Mouse (Mus musculus) heart, adult 18-20 months (tissue): ENCODE results near the gene Cfd. TPM values are rescaled to one million over a fixed set of nuclear protein-coding genes. Genes with fewer than 3 reads are reported as not detected.

Experiments used
- DNase-seq, 2 experiments: peaks; one replicate each; pipeline ENCODE4 v3.0.0; 2021 to 2022; ENCODE audit warnings: mixed read lengths in 1 of 2
- total RNA-seq, 2 experiments: library from RNA; stranded (reverse); gene quantifications; 2 replicates each; pipeline ENCODE4 v1.2.3; 2021

Gene Cfd
- total RNA-seq, 2 experiments from 2014 or later = 49.7 to 435 TPM

DNA sequence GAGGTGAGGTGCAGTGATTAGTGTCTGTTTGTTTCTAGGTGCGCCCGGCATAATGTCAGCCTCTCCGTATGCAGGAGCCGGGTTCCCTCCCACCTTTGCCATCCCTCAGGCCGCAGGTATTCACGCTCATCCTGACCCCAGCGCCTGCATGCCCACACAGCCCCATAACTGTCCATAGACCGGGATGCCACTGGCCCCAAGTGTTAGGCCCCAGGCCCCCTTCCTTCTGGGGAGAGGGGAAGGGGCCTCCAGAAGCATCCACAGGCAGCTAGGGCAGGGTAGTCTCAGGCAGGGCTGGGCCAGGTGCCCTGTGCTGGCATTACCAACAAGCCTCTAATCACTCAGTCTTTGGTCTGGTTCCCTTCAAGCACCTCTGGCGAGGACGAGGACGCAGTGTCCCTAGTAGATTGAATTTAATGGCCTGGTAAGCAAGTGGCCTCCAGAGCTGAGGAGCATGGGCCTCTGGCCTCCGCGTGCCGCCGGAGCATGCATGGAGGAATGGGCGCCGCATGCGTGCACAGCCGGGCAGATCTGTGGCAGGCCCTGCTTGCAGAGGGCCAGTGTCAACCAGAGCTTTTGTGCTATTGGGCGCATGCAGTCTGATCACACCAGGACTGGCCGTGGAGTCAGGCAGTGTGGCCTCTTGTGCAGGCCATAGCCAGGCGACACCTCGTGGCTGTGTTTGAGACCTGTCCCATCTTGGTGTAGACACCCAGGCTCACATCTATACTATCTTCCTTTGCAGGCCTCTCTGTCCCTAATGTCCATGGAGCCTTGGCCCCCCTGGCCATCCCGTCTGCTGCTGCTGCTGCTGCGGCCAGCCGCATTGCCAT lies 30.4 kb upstream of the Cfd start:
- DNase-seq = no peak

DNA sequence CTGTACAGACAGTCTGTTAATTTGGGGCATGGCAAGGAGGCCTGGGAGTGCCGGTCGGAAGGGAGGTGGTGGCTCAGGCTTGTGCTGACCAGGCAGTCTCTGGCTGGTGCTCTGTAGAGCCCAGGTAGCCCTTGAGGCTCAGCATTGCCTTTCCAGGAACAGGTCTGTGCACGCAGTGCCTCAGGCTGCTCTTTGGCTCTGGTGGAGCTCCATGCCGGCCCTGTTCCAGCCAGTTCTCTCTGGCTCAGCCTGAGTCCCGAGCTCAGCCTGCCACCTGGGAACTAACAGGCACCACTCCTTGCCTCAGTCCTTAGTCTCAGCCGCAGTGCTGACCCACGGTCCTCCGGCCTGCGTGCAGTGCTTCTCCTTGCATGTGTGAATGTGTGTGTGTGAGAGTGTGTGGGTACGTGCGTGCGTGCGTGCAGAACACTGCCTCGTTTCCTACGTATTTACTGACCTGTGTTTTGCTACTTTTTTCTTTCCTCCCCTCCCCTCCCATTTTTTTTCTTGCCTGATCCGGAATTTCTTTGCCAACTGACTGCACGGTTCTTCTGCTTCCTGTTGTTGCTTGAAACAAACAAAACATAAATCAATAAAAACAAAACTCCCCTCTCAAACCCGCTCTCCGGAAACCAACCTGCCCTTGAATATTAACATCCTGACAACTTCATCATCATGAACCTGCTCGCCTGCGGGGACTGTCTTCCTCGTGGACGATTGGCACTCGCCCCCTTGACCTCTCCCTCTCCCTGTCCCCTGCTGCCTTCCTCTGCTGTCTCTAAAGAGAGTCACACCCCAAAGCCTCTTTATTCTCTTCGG lies 29.2 kb upstream of the Cfd start:
- DNase-seq = no peak

DNA sequence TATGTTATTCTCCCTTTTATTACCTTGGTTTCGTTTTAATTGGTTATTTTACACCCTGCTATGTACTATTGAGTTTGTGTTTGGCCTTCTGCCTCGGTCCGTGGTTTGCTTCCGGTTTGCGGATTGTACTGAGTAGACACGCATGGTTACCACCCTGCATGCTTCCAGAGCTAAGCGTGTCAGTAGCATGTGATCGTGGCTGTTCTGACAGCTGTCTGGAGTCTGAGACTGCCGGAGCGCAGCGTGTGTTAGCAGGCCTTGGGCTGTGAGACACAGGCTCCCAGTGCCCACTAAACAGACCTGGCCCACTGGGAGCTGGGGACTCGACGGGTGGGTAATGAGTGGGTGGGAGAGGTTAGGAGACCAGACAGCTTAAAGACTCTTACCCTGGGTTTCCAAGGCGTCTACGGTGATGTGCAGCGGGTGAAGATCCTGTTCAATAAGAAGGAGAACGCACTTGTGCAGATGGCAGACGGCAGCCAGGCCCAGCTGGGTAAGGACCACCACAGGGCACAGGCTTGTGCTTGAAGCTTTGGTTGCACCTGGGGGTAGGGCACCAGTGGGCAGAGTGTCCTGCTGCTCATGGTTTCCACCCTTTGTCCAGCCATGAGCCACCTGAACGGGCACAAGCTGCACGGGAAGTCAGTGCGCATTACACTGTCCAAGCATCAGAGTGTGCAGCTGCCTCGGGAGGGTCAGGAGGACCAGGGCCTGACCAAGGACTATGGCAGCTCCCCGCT lies 28.4 kb upstream of the Cfd start:
- no peak for DNase-seq

DNA sequence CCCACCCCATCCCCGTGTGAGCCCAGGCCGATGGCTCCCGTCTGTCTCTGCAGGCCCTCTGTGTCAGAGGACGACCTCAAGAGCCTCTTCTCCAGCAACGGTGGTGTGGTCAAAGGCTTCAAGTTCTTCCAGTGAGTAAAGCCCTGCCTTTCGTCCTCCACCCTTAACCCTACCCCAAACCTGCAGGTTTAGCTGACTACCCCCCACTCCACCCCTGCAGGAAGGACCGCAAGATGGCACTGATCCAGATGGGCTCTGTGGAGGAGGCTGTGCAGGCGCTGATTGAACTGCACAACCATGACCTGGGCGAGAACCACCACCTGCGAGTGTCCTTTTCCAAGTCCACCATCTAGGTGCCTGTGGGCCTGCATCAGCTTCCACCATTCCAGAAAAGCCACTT lies 27.7 kb upstream of the Cfd start:
- DNase-seq = no peak

GRCm38 (mm10) chr10:79864351-79865188 lies 26.1 kb upstream of the Cfd start:
- DNase-seq = no peak

DNA sequence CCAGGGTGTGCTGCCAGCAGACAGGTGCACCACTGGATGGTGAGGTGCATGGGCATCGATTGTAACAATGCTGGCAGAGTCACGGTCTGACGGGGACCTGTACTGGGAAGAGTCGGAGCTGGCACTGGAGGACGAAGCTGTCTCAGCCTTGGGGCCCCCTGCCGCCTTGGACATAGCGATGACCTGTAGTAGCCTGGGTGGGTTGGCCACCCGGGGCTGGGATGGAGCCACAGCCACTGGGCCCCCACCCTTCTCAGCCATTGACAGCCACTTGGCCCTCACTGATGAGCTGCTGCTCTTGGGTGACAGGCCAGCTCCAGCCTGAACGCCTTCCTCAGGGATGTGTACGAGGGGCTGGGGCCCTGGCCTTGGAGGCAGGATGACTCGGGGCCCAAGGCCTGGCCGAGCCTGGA lies 25.5 kb upstream of the Cfd start:
- no peak for DNase-seq

GRCm38 (mm10) chr10:79865801-79866295 lies 24.8 kb upstream of the Cfd start:
- DNase-seq = peak in 1 of 2 experiments; percentile 57

DNA sequence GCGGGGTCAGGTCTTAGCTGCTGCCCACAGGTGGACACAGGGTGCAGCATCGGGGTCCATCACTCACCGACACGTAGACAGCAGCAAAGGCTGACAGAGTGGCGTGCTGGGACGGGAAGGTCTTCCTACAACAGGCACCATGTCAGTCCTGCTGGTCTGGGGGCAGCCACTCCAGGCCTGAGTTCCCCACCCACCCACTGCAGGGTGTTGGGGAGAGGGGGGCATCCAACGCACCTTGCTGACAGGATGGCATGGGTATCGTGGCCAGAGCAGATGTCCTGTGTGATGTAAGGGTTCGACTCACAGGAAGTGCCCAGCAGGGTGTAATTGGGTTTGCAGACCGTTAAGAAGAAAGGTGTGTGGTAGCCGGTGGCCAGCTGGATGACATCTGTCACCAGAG lies 24.1 kb upstream of the Cfd start:
- DNase-seq = no peak

DNA sequence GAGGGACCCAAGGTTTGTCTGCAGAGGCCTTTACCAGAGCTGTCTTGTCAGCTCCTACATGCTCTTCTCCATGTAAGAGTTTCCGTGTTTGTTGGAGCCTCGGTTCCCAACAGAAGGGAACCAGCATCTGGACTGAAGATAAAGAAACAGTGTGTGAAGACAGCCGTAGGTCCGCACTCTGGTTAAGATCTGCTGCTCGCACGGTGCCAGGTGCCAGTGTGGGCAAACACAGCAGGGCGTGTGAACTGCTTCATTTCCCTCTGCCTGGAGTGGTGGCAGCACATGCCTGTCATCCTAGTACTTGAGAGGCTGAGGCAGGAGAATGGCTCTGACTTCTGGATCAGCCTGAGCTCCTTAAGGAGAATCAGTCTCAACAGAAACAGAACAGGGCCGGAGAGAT lies 18.8 kb upstream of the Cfd start:
- no peak for DNase-seq

DNA sequence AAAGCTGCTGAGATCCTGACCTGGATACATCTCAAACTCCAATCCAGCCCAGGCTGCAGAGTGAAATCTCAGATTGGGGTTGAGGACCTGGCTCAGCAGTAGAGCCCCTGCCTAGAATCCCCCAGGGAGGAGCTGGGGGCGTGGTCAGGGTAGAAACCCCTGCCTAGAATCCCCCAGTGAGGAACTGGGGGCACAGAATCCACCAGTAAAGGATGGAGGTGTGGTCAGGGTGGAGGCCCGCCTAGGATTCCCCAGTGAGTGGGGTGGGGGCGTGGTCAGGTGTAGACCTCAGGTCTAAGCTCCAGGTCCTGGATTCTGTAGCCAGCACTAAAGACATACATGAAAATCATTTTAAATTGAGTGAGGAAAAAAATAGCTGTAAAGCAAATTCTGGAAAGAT lies 17.8 kb upstream of the Cfd start:
- no peak for DNase-seq

GRCm38 (mm10) chr10:79873313-79873712 lies 17.3 kb upstream of the Cfd start:
- no peak for DNase-seq

DNA sequence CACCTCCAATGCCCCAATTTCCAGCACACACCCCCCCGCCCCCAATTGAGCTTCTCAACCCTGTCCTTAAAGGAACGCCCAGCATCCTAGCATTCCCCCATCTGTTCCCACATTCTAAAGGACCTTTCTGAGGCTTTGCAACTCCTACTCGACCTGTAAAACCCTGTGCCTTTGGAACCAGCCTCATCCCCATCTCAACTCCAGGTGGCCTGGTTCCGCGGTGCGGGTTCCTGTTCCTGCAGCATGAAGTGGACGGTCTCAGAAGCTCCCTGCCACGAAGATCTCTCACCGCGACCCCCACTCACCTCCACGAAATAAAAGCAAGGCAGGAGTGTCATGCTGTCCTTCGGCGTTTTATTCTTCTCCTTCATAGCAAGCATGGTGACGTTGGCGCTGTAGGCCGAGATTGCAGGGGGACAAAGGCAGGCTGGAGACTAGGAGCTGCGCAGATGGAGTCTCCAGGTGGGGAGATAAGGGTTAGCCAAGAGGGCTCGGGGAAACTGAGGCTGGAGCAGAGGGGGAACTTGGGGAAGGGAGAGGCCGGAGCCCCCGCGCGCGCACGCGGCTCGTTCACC lies 16.9 kb upstream of the Cfd start:
- DNase-seq = no peak

- no peak for DNase-seq
Measured at GRCm38 (mm10) chr10:79874290-79874862, 16.3 kb upstream of the Cfd start, which contains the start of the genes Prtn3 and Plppr3. Gene Prtn3, plus strand, starts transcription at chr10:79874476. Gene Plppr3, minus strand, starts transcription at chr10:79874634.

DNA sequence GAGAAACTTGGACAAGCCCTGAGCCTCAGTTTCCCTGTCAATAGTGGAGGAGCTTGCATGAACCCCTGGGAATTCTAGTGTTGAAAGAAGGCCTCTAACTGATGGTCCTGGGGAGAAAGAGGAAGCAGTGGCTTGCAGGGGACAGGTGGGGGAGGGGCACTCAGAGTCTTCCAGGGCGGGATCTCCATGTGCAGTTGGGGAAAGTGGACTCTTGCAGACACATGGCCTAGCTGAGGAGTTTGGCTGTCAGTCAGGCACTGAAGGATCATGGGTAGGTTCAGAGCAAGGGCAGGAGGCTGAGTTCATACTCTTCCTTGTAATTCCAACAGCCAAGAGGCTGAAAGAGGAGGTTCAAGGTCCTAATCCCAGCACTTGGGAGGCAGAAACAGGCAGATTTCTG lies 13.5 kb upstream of the Cfd start:
- no peak for DNase-seq

- DNase-seq = peak; percentile 67 to 82
Measured at GRCm38 (mm10) chr10:79877757-79878156, 12.9 kb upstream of the Cfd start.

DNA sequence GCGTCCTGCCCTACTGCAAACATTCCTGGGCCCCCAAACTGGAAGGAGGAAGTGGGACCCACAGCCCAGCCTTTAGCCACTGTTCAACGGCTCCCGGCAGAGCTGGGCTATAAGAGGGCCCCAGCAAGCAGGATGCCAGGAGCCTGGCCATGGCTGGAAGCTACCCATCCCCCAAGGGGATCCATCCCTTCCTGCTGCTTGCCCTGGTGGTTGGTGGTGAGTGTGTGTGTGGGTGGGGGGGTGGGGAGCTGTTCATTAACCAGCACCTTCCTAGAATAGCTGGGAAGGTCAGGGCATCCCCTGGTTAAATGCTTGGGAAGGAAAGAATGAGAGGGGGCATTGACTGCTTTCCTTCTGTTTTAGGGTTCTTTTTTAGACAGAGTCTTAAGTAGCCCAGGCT lies 11.1 kb upstream of the Cfd start:
- no peak for DNase-seq

DNA sequence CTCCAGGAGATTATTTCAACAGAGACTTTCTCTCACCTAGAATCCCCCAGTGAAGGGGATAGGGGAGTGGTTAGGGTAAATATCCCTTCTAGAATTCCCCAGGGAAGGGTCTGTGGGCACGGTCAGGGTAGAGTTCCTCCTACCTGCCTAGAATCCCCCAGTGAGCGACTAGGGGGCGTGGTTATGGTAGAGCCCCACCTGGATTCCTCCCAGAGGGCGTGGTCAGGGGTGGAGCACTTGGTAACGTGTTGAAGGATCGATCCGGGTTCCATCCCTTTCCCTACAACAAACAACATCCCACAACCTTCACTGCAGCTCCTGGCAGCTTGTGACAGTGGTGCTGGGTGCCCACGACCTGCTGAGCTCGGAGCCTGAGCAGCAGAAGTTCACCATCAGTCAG lies 9.9 kb upstream of the Cfd start:
- no peak for DNase-seq

GRCm38 (mm10) chr10:79881981-79882380 lies 8.7 kb upstream of the Cfd start:
- no peak for DNase-seq

GRCm38 (mm10) chr10:79883297-79884084 lies 7.2 kb upstream of the Cfd start:
- DNase-seq = peak; percentile 80 to 89

GRCm38 (mm10) chr10:79884446-79884845 lies 6.2 kb upstream of the Cfd start:
- DNase-seq = peak; percentile 79 to 82
